Mouse (Mus musculus) CH12.LX (cell line): ENCODE measurements around the gene Dnlz. TPM values are rescaled to one million over a fixed set of nuclear protein-coding genes. Genes with fewer than 3 reads are reported as not detected.

Experiments used
- DNase-seq: peaks from one replicate; pipeline ENCODE4 v3.0.0-alpha.2; 2013; ENCODE audit errors: extremely low read depth
- H3K27ac ChIP-seq: 2 replicates; pipeline ENCODE4 v1.5.1; 2012; ENCODE audit warnings: low read depth, mild to moderate bottlenecking, control low read depth, moderate library complexity; ENCODE audit not compliant: insufficient read depth
- H3K27me3 ChIP-seq: replicated peaks from 2 replicates; pipeline ENCODE3; 2012; ENCODE audit warnings: inconsistent platforms
- H3K36me3 ChIP-seq, 2 experiments: replicated peaks in 1 of 2; 2 replicates each; pipeline versions ENCODE3 to v1.6.1; 2012; ENCODE audit warnings: inconsistent platforms in 1 of 2, low read length in 1 of 2, mild to moderate bottlenecking in 1 of 2, mixed read lengths in 1 of 2, moderate library complexity in 1 of 2; ENCODE audit not compliant: control insufficient read depth in 1 of 2, insufficient read depth in 1 of 2
- H3K4me1 ChIP-seq, 2 experiments: 2 replicates each; pipeline ENCODE4 v1.6.1; 2012; ENCODE audit warnings: inconsistent platforms in 1 of 2, moderate library complexity in 1 of 2; ENCODE audit not compliant: insufficient read depth in 2 of 2, control insufficient read depth in 1 of 2
- H3K4me2 ChIP-seq: 2 replicates; pipeline ENCODE4 v1.6.1; 2012; ENCODE audit warnings: low read depth, mild to moderate bottlenecking, control low read depth; ENCODE audit not compliant: poor library complexity, insufficient read depth, severe bottlenecking
- H3K4me3 ChIP-seq, 3 experiments: fragments of 150-350 bp in 1 of 3; sonication (generic) in 1 of 3; replicated peaks in 1 of 3; 2 replicates each; pipeline versions ENCODE3 to v1.5.1; 2011 to 2012; ENCODE audit warnings: low read depth in 2 of 3, low read length in 2 of 3, mild to moderate bottlenecking in 2 of 3, moderate library complexity in 2 of 3, control low read depth in 1 of 3, improper control_type of control experiment in 1 of 3, inconsistent platforms in 1 of 3, mixed read lengths in 1 of 3; ENCODE audit not compliant: poor library complexity in 1 of 3
- H3K79me2 ChIP-seq: replicated peaks from 2 replicates; pipeline ENCODE4 v1.6.1; 2012; ENCODE audit warnings: mild to moderate bottlenecking, moderate library complexity; ENCODE audit not compliant: control insufficient read depth, poor library complexity, insufficient read depth, severe bottlenecking; ENCODE audit errors: extremely low read depth
- H3K9ac ChIP-seq: 2 replicates; pipeline ENCODE4 v1.6.1; 2012; ENCODE audit warnings: low read depth, mild to moderate bottlenecking, control low read depth, moderate library complexity; ENCODE audit not compliant: insufficient read depth
- H3K9me3 ChIP-seq: replicated peaks from 2 replicates; pipeline ENCODE3; 2012; ENCODE audit warnings: low read length, inconsistent platforms, mixed read lengths
- BHLHE40 ChIP-seq: IDR thresholded peaks from 2 replicates; pipeline ENCODE4 v1.6.1; 2011; ENCODE audit warnings: mild to moderate bottlenecking, low read depth, low read length, improper control_type of control experiment
- CHD2 ChIP-seq: IDR thresholded peaks from 2 replicates; pipeline ENCODE4 v1.6.1; 2011; ENCODE audit warnings: low read length, improper control_type of control experiment
- CTCF ChIP-seq, 2 experiments: IDR thresholded peaks in 1 of 2; conservative IDR thresholded peaks in 1 of 2; 2 replicates each; pipeline ENCODE4 v1.5.1; 2011 to 2012; ENCODE audit warnings: low read depth in 2 of 2, low read length in 2 of 2, improper control_type of control experiment in 1 of 2, inconsistent platforms in 1 of 2, mild to moderate bottlenecking in 1 of 2, moderate library complexity in 1 of 2
- E2F4 ChIP-seq: IDR thresholded peaks from 2 replicates; pipeline ENCODE4 v1.6.1; 2011; ENCODE audit warnings: low read depth, low read length, improper control_type of control experiment; ENCODE audit not compliant: insufficient replicate concordance
- ELF1 ChIP-seq: IDR thresholded peaks from 2 replicates; pipeline ENCODE4 v1.6.1; 2014; ENCODE audit warnings: low read depth, mild to moderate bottlenecking, inconsistent platforms, low read length, improper control_type of control experiment
- EP300 ChIP-seq: IDR thresholded peaks from 2 replicates; pipeline ENCODE4 v1.6.1; 2011; ENCODE audit warnings: low read length, improper control_type of control experiment
- ETS1 ChIP-seq: conservative IDR thresholded peaks from 2 replicates; pipeline ENCODE4 v1.6.1; 2012; ENCODE audit warnings: low read depth, mild to moderate bottlenecking, inconsistent platforms, low read length, improper control_type of control experiment, moderate library complexity
- GABPA ChIP-seq: IDR thresholded peaks from 2 replicates; pipeline ENCODE4 v1.6.1; 2012; ENCODE audit warnings: low read depth, low read length, improper control_type of control experiment, inconsistent platforms; ENCODE audit not compliant: insufficient replicate concordance
- IRF4 ChIP-seq: IDR thresholded peaks from 2 replicates; pipeline ENCODE4 v1.6.1; 2014; ENCODE audit warnings: low read depth, mild to moderate bottlenecking, inconsistent platforms, low read length, improper control_type of control experiment
- JUN ChIP-seq: IDR thresholded peaks from 2 replicates; pipeline ENCODE4 v1.6.1; 2011; ENCODE audit warnings: low read depth, mild to moderate bottlenecking, low read length, improper control_type of control experiment, moderate library complexity; ENCODE audit not compliant: insufficient read depth
- JUND ChIP-seq: conservative IDR thresholded peaks from 2 replicates; pipeline ENCODE4 v1.6.1; 2011; ENCODE audit warnings: low read depth, low read length, improper control_type of control experiment
- KAT2A ChIP-seq: IDR thresholded peaks from 2 replicates; pipeline ENCODE4 v1.6.1; 2012; ENCODE audit warnings: low read length, improper control_type of control experiment, inconsistent platforms; ENCODE audit not compliant: insufficient replicate concordance
- MAFK ChIP-seq: IDR thresholded peaks from 2 replicates; pipeline ENCODE4 v1.6.1; 2011; ENCODE audit warnings: low read length, improper control_type of control experiment; ENCODE audit not compliant: insufficient replicate concordance
- MAX ChIP-seq: IDR thresholded peaks from 2 replicates; pipeline ENCODE4 v1.6.1; 2011; ENCODE audit warnings: low read length, improper control_type of control experiment
- MAZ ChIP-seq: IDR thresholded peaks from 2 replicates; pipeline ENCODE4 v1.6.1; 2012; ENCODE audit warnings: low read depth, mild to moderate bottlenecking, inconsistent platforms, low read length, improper control_type of control experiment, moderate library complexity
- MEF2A ChIP-seq: IDR thresholded peaks from 2 replicates; pipeline ENCODE4 v1.6.1; 2014; ENCODE audit warnings: low read depth, mild to moderate bottlenecking, inconsistent platforms, low read length, improper control_type of control experiment, borderline replicate concordance
- MYC ChIP-seq: IDR thresholded peaks from 2 replicates; pipeline ENCODE4 v1.6.1; 2011; ENCODE audit warnings: low read depth, mild to moderate bottlenecking, improper control_type of control experiment, low read length
- NELFE ChIP-seq: IDR thresholded peaks from 2 replicates; pipeline ENCODE4 v1.6.1; 2011; ENCODE audit warnings: low read depth, low read length, improper control_type of control experiment
- NRF1 ChIP-seq: IDR thresholded peaks from 2 replicates; pipeline ENCODE4 v1.6.1; 2014; ENCODE audit warnings: low read depth, mild to moderate bottlenecking, inconsistent platforms, low read length, improper control_type of control experiment, moderate library complexity
- PAX5 ChIP-seq: IDR thresholded peaks from 2 replicates; pipeline ENCODE4 v1.6.1; 2012; ENCODE audit warnings: low read length, inconsistent platforms, mixed read lengths
- POLR2A ChIP-seq: IDR thresholded peaks from 2 replicates; pipeline ENCODE4 v1.6.1; 2011; ENCODE audit warnings: low read depth, mild to moderate bottlenecking, improper control_type of control experiment, low read length
- POLR2AphosphoS2 ChIP-seq: IDR thresholded peaks from 2 replicates; pipeline ENCODE4 v1.6.1; 2011; ENCODE audit warnings: low read depth, low read length, improper control_type of control experiment
- RAD21 ChIP-seq: IDR thresholded peaks from 2 replicates; pipeline ENCODE4 v1.6.1; 2011; ENCODE audit warnings: low read depth, mild to moderate bottlenecking, low read length, improper control_type of control experiment, moderate library complexity
- RCOR1 ChIP-seq: conservative IDR thresholded peaks from 2 replicates; pipeline ENCODE4 v1.6.1; 2012; ENCODE audit warnings: low read depth, mild to moderate bottlenecking, inconsistent platforms, low read length, improper control_type of control experiment
- SMC3 ChIP-seq: IDR thresholded peaks from 2 replicates; pipeline ENCODE4 v1.6.1; 2011; ENCODE audit warnings: low read depth, low read length, improper control_type of control experiment
- TBP ChIP-seq: conservative IDR thresholded peaks from 2 replicates; pipeline ENCODE4 v1.6.1; 2011; ENCODE audit warnings: low read depth, low read length, improper control_type of control experiment
- TCF12 ChIP-seq: IDR thresholded peaks from 2 replicates; pipeline ENCODE4 v1.6.1; 2014; ENCODE audit warnings: low read depth, mild to moderate bottlenecking, inconsistent platforms, low read length, improper control_type of control experiment
- UBTF ChIP-seq: IDR thresholded peaks from 2 replicates; pipeline ENCODE4 v1.6.1; 2012; ENCODE audit warnings: low read depth, mild to moderate bottlenecking, inconsistent platforms, low read length, improper control_type of control experiment, moderate library complexity
- USF1 ChIP-seq: IDR thresholded peaks from 2 replicates; pipeline ENCODE4 v1.6.1; 2014; ENCODE audit warnings: low read depth, mild to moderate bottlenecking, inconsistent platforms, low read length, improper control_type of control experiment
- USF2 ChIP-seq: conservative IDR thresholded peaks from 2 replicates; pipeline ENCODE4 v1.6.1; 2011; ENCODE audit warnings: low read depth, low read length, improper control_type of control experiment
- ZC3H11A ChIP-seq: IDR thresholded peaks from 2 replicates; pipeline ENCODE4 v1.6.1; 2012; ENCODE audit warnings: low read depth, mild to moderate bottlenecking, inconsistent platforms, low read length, improper control_type of control experiment
- ZKSCAN1 ChIP-seq: IDR thresholded peaks from 2 replicates; pipeline ENCODE4 v1.6.1; 2012; ENCODE audit warnings: low read depth, inconsistent platforms, low read length, improper control_type of control experiment, borderline replicate concordance
- ZMIZ1 ChIP-seq: IDR thresholded peaks from 2 replicates; pipeline ENCODE4 v1.6.1; 2012; ENCODE audit warnings: low read depth, mild to moderate bottlenecking, inconsistent platforms, low read length, improper control_type of control experiment
- dilution Hi-C: fragments of 300-500 bp; cut with MboI; formaldehyde crosslinking; loops from 2 replicates; pipeline ENCODE4 v1.14.3; 2020; ENCODE audit warnings: low sequenced_read_pairs; ENCODE audit not compliant: extremely low pct_unique_long_range_greater_than_20kb, extremely low pct_ligation_motif_present
- in situ Hi-C: fragments of 300-500 bp; cut with MboI; formaldehyde crosslinking; loops from 3 replicates; pipeline ENCODE4 v1.14.3; 2019; ENCODE audit warnings: low sequenced_read_pairs, low pct_ligation_motif_present, low pct_unique_long_range_greater_than_20kb, mixed read lengths
- polyA plus RNA-seq: library from polyadenylated mRNA; unstranded; fragments of >175 nt; gene quantifications from 2 replicates; pipeline ENCODE4 v1.2.1, GENCODE M21; 2012; ENCODE audit warnings: low read depth; ENCODE audit not compliant: insufficient read length
- total RNA-seq, 2 experiments: library from RNA; depleted of rRNA; stranded (reverse); fragments of 300-350 nt in 1 of 2; fragments of >200 nt in 1 of 2; gene quantifications; 2 replicates each; pipeline ENCODE4 v1.2.3; 2012 to 2014

Dnlz gene
- total and polyA plus RNA-seq, 3 experiments: 15.1 to 17.8 (median 17.1) TPM

GRCm38 (mm10) chr2:26302005-26302503 lies 49.9 kb downstream of the Dnlz start:
- H3K4me1 ChIP-seq: no peaks in the 10 kb centered on the region
- TF ChIP-seq GABPA (no peak), UBTF (no peak), E2F4 (no peak), KAT2A (no peak), MEF2A (no peak), ZKSCAN1 (no peak), USF1 (no peak), TCF12 (no peak), TBP (no peak), BHLHE40 (no peak), ZMIZ1 (no peak)
- no peak for DNase-seq
- dilution Hi-C loops: no loop called here
- in situ Hi-C loops: no loop called here
- H3K79me2 ChIP-seq: no peaks in the 10 kb centered on the region
- H3K9ac ChIP-seq: no peak overlapping the region
- H3K4me2 ChIP-seq: no peak overlapping the region
- peaks cover 63% of the 10 kb centered on the region for H3K27me3 ChIP-seq
- H3K4me3 ChIP-seq: no peak overlapping the region
- no peaks in the 10 kb centered on the region for H3K36me3 ChIP-seq
- no peak overlapping the region for H3K27ac ChIP-seq
- peaks cover 15% of the 10 kb centered on the region for H3K9me3 ChIP-seq

GRCm38 (mm10) chr2:26300808-26301174 lies 51.1 kb downstream of the Dnlz start:
- Histone ChIP-seq H3K4me1 (no peaks in the 10 kb centered on the region), H3K27me3 (peaks cover 75% of the 10 kb centered on the region), H3K36me3 (no peaks in the 10 kb centered on the region), H3K27ac (no peak overlapping the region), H3K9me3 (peaks cover 20% of the 10 kb centered on the region), H3K9ac (no peak overlapping the region), H3K4me2 (no peak overlapping the region), H3K79me2 (no peaks in the 10 kb centered on the region), H3K4me3 (no peak overlapping the region)
- DNase-seq: peak; percentile 65
- dilution Hi-C loops (no loop called here), in situ Hi-C loops (no loop called here)
- TF ChIP-seq RAD21 (peak; percentile 80), USF2 (no peak), TBP (no peak), MAX (no peak), ZKSCAN1 (no peak), TCF12 (no peak), MYC (no peak), POLR2AphosphoS2 (no peak), PAX5 (no peak), BHLHE40 (no peak), E2F4 (no peak), KAT2A (no peak), MAZ (peak; percentile 38; the same call in 1 of the 2 replicates), NRF1 (no peak), NELFE (0 out of 2 replicates have a peak, but pooled peaks have one; percentile 12), EP300 (no peak), CTCF (conservative IDR thresholded peaks at IDR 0.05 in 1 of 2, IDR thresholded peaks at IDR 0.05 in 1 of 2; ENCODE audit: low read depth in 2 of 2, low read length in 2 of 2) (peak; percentile 72 to 83), CHD2 (no peak), SMC3 (peak; percentile 82), ELF1 (no peak), ZC3H11A (no peak; the same call in 1 of the 2 replicates), MAFK (no peak), ZMIZ1 (no peak), POLR2A (no peak), IRF4 (no peak), UBTF (no peak), ETS1 (no peak), JUND (no peak), MEF2A (no peak), RCOR1 (no peak), JUN (no peak)
